Mouse (Mus musculus) left cerebral cortex, adult 8-10 months (tissue): ENCODE measurements around the gene Olfr1175-ps. TPM values are rescaled to one million over a fixed set of nuclear protein-coding genes. Genes with fewer than 3 reads are reported as not detected.

Experiments used
- DNase-seq, 2 experiments: peaks; one replicate each; pipeline ENCODE4 v3.0.0; 2022; ENCODE audit warnings: low spot score in 2 of 2
- total RNA-seq, 4 experiments: library from RNA; stranded (reverse); gene quantifications; 2 replicates each; pipeline ENCODE4 v1.2.4; 2022

Gene Olfr1175-ps
- total RNA-seq = not detected

DNA sequence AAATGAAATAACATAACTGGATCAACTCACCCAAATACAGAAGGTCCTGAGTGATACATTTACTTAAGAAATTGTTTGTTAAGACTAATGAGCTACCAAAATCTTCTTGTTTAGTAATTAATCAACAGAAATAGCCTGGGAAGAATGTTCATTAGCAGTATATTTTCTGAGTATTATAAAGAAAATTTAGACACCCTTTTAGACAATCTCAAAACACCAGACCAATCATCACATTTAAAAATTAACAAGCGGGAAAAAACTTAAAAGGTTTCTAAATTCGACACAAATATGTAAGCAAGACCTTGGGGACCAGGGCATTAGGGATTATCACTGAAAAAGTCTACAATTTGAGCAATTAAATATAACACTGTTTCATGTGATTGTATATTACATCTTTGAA is at the start of gene Olfr1175-ps:
Olfr1175-ps (minus strand) TSS at position 101 of the 400 bp plus-strand sequence.
- no peak for DNase-seq

DNA sequence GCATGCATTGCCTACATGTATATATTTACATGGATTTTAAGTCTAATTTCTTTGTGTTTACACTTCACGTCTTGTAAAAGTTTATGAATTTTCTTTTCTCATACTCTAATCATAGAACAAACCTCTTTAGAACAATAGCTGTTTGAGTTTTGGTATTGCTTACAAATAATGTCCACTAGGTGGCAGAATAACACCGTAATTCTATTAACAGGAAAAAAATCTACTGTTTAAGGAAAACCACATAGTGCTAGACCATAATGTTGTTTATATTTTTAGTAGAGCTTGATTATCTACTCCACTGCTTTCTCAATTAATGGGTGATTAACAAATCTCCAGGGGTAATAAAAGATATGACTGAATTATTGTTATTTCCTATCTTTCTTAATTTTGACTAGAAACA is 29.3 kb upstream of the Olfr1175-ps start:
- DNase-seq = no peak

DNA sequence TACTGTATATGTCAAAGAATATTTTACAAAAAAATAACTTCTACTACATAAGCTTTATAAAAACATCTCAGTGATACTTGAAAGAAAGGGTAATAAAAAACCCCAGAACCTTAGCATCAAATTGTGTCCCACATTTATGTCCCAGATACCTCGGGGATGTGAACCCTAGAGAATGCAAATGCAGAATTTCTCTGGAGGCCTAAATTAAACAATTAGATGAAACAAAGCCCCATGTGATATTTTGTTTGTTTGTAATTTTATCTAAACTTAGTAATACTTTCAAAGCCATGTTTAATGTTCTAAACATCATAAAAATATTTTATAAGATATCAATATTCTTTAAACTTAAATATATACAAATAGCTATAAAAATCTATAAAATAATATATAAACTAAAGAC is 19.4 kb upstream of the Olfr1175-ps start, which contains the start of gene Olfr1177-ps:
Olfr1177-ps (minus strand) TSS at position 101 of the 400 bp plus-strand sequence.
- DNase-seq = no peak

DNA sequence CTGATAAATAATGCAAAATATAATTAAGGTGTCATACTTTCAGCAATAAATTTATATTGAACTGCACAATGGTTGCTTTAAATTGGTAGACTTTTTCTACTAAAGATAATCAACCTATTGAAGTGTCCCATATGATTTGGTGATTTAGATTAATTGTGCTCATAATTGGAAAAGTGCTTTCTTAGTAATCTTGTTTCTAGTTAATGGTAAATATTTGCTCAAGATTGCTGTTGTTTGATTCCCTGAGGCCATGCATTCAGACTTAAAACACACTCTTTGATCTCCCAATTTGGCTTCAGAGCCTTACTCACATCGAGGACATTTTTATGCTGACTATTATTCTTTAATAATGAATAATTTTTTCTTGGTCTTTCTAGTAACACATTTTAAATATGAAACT is 9.4 kb upstream of the Olfr1175-ps start, which contains the start of gene Olfr1176:
Olfr1176 (plus strand) TSS at position 301 of the 400 bp plus-strand sequence.
- DNase-seq = no peak

DNA sequence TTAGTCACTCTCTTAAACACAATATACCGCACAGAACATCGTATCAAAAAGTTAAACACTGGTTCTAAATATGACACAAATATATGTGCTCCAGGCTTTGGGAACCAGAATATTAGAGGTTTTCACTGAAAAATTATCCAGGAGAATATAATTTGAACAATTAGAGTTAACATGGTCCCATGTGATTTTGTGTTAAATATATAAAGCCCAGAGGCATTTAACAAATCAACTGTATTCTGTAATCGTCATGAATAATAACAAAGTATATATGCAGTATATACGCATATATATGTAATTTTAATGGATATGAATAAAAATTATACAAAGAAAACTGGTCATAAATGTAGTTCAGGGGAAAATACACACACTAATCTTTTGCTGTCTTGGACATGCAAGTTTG is 12.0 kb downstream of the Olfr1175-ps start, which contains the start of gene Olfr1174-ps:
Olfr1174-ps (minus strand) TSS at position 101 of the 400 bp plus-strand sequence.
- no peak for DNase-seq

DNA sequence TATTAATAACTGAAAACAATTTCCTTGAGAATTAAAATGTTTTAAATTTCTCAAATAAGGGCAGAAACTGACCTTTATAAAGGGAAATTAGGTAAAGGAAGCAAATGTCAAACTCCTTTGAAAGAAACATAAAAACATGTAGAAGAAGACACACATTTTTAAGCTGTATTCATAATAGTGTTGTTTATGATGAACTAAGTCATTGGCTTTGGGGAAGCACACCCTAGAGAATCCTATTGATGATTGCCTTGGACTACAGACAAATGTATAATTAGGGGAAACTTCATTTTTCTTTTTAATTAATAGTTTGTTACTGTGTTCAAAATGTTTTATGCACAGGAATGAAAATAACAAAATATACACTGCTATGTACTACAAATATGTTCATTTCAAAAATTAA is 47.2 kb downstream of the Olfr1175-ps start, which contains the start of gene Olfr1173:
Olfr1173 (minus strand) TSS at position 101 of the 400 bp plus-strand sequence.
- DNase-seq = no peak

Other genes starting within 250 kb of the Olfr1175-ps start
- gene Olfr1164, start 233.2 kb downstream of the Olfr1175-ps start, total RNA-seq = not detected
- not detected for gene Olfr1166, start 198.9 kb downstream of the Olfr1175-ps start, total RNA-seq
- not detected for gene Olfr1167, start 172.0 kb downstream of the Olfr1175-ps start, total RNA-seq
- gene Olfr1168, start 145.3 kb downstream of the Olfr1175-ps start, total RNA-seq = not detected
- not detected for gene Olfr1170, start 98.9 kb downstream of the Olfr1175-ps start, total RNA-seq
- not detected for gene Olfr1173, start 47.3 kb downstream of the Olfr1175-ps start, total RNA-seq
- not detected for gene Olfr1174-ps, start 12.1 kb downstream of the Olfr1175-ps start, total RNA-seq
- gene Olfr1176, start 9.5 kb upstream of the Olfr1175-ps start, total RNA-seq = not detected
- gene Olfr1177-ps, start 19.3 kb upstream of the Olfr1175-ps start, total RNA-seq = not detected
- gene Olfr1178, start 59.8 kb upstream of the Olfr1175-ps start, total RNA-seq = not detected
- not detected for gene Olfr1179, start 79.2 kb upstream of the Olfr1175-ps start, total RNA-seq
- not detected for gene Olfr1180, start 91.9 kb upstream of the Olfr1175-ps start, total RNA-seq
- not detected for gene Olfr1181, start 99.0 kb upstream of the Olfr1175-ps start, total RNA-seq
- not detected for gene Gm13757, start 121.9 kb upstream of the Olfr1175-ps start, total RNA-seq
- not detected for gene Olfr1183, start 127.7 kb upstream of the Olfr1175-ps start, total RNA-seq
- gene Olfr1184, start 156.4 kb upstream of the Olfr1175-ps start, total RNA-seq = not detected
- not detected for gene Olfr1185-ps1, start 166.1 kb upstream of the Olfr1175-ps start, total RNA-seq
- not detected for gene Olfr1186, start 191.3 kb upstream of the Olfr1175-ps start, total RNA-seq
- not detected for gene Olfr1188, start 229.7 kb upstream of the Olfr1175-ps start, total RNA-seq